Mouse (Mus musculus) lung, postnatal 25 days (tissue): ENCODE data around the gene Fnbp1.

ENCODE experiments used
- DNase-seq: peaks from one replicate; pipeline ENCODE4 v3.0.0; 2022; ENCODE audit warnings: low spot score

Fnbp1 gene

GRCm38 (mm10) chr2:31067696-31068245, 74.0 kb downstream of the Fnbp1 start:
- DNase-seq: no peak

GRCm38 (mm10) chr2:31067059-31067595, 74.7 kb downstream of the Fnbp1 start:
- no peak for DNase-seq

- DNase-seq: no peak
Measured at GRCm38 (mm10) chr2:31066019-31066789, 75.6 kb downstream of the Fnbp1 start.

- peak; percentile 50 for DNase-seq
Measured at GRCm38 (mm10) chr2:31061868-31062628, 79.8 kb downstream of the Fnbp1 start.

GRCm38 (mm10) chr2:31060787-31061730, 80.7 kb downstream of the Fnbp1 start:
- DNase-seq: peak; percentile 61

- no peak for DNase-seq
Measured at GRCm38 (mm10) chr2:31060271-31060670, 81.5 kb downstream of the Fnbp1 start.

- DNase-seq: no peak
Measured at GRCm38 (mm10) chr2:31058443-31058842, 83.4 kb downstream of the Fnbp1 start.

- no peak for DNase-seq
Measured at GRCm38 (mm10) chr2:31057549-31058177, 84.1 kb downstream of the Fnbp1 start.

- DNase-seq: no peak
Measured at GRCm38 (mm10) chr2:31056070-31056469, 85.7 kb downstream of the Fnbp1 start.

- DNase-seq: no peak
Measured at GRCm38 (mm10) chr2:31053851-31054340, 87.9 kb downstream of the Fnbp1 start.

- no peak for DNase-seq
Measured at GRCm38 (mm10) chr2:31053426-31053825, 88.4 kb downstream of the Fnbp1 start.

GRCm38 (mm10) chr2:31052441-31052840, 89.4 kb downstream of the Fnbp1 start:
- DNase-seq: peak; percentile 34

GRCm38 (mm10) chr2:31048037-31048436, 93.8 kb downstream of the Fnbp1 start:
- no peak for DNase-seq

GRCm38 (mm10) chr2:31043856-31044255, 98.0 kb downstream of the Fnbp1 start:
- DNase-seq: no peak

GRCm38 (mm10) chr2:31042881-31043280, 98.9 kb downstream of the Fnbp1 start:
- no peak for DNase-seq

- peak; percentile 38 for DNase-seq
Measured at GRCm38 (mm10) chr2:31041386-31041785, 100.4 kb downstream of the Fnbp1 start.

GRCm38 (mm10) chr2:31040487-31040886, 101.3 kb downstream of the Fnbp1 start:
- DNase-seq: no peak

- DNase-seq: no peak
Measured at GRCm38 (mm10) chr2:31040043-31040442, 101.8 kb downstream of the Fnbp1 start.

- no peak for DNase-seq
Measured at GRCm38 (mm10) chr2:31036811-31037210, 105.0 kb downstream of the Fnbp1 start.

GRCm38 (mm10) chr2:31031972-31032371, 109.8 kb downstream of the Fnbp1 start:
- DNase-seq: no peak

- DNase-seq: no peak
Measured at GRCm38 (mm10) chr2:31026642-31027041, 115.2 kb downstream of the Fnbp1 start.
